Mouse (Mus musculus) ES-E14 (cell line): ENCODE measurements around the gene Pnkp.

Source experiments
- CHD2 ChIP-seq: IDR thresholded peaks from 2 replicates; pipeline ENCODE4 v1.6.1; 2014; ENCODE audit warnings: mild to moderate bottlenecking, low read depth, low read length, inconsistent platforms
- HCFC1 ChIP-seq: IDR thresholded peaks from 2 replicates; pipeline ENCODE4 v1.6.1; 2012; ENCODE audit warnings: low read length, inconsistent platforms, borderline replicate concordance; ENCODE audit not compliant: insufficient read depth
- MAFK ChIP-seq: IDR thresholded peaks from 2 replicates; pipeline ENCODE4 v1.6.1; 2014; ENCODE audit warnings: mild to moderate bottlenecking, low read depth, low read length, inconsistent platforms; ENCODE audit not compliant: insufficient read depth
- ZC3H11A ChIP-seq: IDR thresholded peaks from 2 replicates; pipeline ENCODE4 v1.6.1; 2012; ENCODE audit warnings: low read depth, mild to moderate bottlenecking, inconsistent platforms, low read length, borderline replicate concordance
- ZNF384 ChIP-seq: IDR thresholded peaks from 2 replicates; pipeline ENCODE4 v1.6.1; 2012; ENCODE audit warnings: low read depth, low read length, inconsistent platforms

DNA sequence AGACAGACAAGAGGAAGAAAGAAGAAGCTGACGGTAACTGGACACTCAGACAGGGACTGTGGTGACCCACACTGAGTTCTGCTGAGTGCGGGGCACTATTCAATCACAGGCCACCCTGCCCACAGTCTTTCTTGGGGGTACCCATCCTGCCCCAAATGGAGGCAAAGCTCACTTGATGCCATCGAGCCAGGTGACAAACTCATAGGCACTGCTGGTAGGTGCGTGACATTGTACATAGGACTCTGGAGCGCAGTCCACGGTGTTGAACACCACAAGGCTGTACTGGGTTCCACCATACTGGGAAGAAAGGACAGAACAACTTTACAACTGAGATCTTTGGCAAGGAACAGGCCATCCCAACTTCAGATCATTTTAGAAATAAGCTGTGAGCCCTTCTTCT is 34.7 kb downstream of the Pnkp start:
- no peak for TF ChIP-seq MAFK
- no peak for TF ChIP-seq HCFC1
- no peak for TF ChIP-seq ZC3H11A
- TF ChIP-seq CHD2, result no peak
- TF ChIP-seq ZNF384, result no peak
